Mouse (Mus musculus) embryonic fibroblast, embryonic 13.5 days (primary cell): Measurements from ENCODE around the gene Vmn1r202.

Source experiments
- CTCF ChIP-seq: IDR thresholded peaks from 2 replicates; pipeline ENCODE4 v1.5.1; 2011; ENCODE audit warnings: mild to moderate bottlenecking, control low read depth, low read length, moderate library complexity, borderline replicate concordance; ENCODE audit not compliant: insufficient read depth
- POLR2A ChIP-seq: IDR thresholded peaks from 2 replicates; pipeline ENCODE4 v1.6.1; 2011; ENCODE audit warnings: low read depth, mild to moderate bottlenecking, control low read depth, low read length, moderate library complexity

DNA sequence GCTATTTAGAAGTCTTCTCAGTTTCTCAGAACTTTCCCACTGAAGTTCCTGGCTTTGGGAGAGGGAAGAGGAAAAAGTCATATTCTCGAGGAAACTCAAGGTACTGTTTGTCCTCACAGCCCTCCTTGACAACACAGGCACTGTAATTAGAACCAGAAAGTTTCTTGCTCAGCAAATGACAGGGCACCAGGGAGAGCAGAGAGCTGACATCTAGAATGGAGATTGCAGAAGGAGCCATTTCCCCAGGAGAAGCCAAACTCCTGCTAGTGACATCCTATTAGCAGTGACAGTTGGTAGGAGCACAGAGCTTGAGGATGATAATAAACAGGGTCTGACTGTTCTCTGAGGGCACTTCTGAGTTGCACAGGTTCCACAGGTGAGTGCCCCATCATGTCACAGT is 33.6 kb downstream of the Vmn1r202 start, which contains the start of gene Vmn1r201:
- no peak for TF ChIP-seq CTCF
- TF ChIP-seq POLR2A: no peak
